Mouse (Mus musculus): Measurements from ENCODE around the gene Cyp21a1.
A peak's percentile ranks its signal among the peaks of the same experiment; 100 is the strongest.
"Not testable (repeated sequence)": the region's sequence is repeated elsewhere in the genome, so short reads cannot be mapped to it uniquely, and the experiment has no call there.

Cyp21a1 gene

DNA sequence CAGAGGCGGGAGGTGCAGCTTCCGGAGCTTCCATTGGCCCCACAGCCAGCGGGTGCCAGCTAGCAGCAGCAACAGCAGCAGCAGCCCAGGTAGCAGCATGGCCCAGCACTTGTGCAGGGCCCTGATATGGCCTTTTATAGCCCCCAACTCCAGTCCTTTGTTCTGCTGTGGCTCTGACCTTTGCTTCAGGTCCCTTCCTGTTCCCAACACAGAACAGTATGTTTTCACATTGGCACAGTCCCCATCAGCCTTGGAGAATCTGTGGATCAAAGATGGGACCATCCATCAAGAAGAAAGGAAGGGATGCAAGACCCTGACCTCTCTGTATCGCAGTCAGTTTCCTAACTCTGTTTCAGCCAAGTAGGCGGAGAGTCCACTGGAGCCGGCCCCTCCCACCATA lies at the start of gene Cyp21a1:
Cyp21a1 (minus strand) TSS at position 261 of the 400 bp plus-strand sequence.
- not testable (repeated sequence) for DNase-seq (ENCODE audit: low spot score in 2 of 2)

DNA sequence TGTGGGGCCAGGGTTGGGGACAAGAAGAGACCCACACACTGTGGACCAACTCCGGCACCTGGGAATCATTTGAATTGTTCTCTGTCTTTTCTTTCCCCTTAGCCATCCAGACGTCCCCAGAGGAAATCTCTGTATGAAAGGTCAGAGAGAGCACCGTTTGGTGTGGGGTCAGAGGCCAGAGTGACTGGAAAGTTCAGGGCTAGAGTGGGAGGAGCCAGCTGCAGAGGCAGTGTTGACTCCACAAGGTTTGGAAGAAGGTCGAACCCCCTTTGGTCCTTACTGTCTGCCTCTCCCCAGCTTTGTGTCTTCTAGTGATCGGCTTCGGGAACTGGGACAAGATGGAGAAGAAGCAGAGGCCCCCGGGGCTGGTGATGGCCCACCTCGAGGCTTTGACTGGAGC lies 49.1 kb upstream of the Cyp21a1 start:
- DNase-seq (ENCODE audit: low spot score in 2 of 2) = peak in 1 of 2 experiments; percentile 18

DNA sequence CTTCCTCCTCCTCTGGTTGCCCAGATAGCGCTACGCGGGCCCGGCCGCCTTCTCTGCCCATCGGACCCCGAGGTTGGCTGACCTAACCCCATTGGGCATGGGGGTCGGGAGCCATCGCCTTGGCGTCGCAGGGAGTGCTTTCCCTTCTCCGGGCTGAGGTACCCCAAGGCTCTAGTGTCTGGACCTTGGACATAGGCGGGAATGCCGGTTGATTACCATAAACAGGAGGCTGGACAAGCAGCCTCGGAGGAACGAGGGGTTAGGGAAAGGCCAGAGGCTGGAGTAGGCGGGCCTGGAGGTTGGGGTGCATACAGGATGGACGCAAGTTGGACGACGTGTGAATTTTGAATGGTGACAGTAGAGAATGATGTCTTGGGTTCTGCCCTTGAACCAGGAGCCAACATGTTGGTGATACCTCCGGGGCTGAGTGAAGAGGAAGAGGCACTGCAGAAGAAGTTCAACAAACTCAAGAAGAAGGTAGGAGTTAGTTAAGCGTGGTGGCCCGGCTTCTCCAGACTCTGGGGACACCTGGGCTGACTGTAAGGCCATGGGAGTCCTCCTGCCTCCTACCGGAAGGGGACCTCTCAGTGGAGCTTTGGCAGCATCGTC lies 46.3 kb upstream of the Cyp21a1 start:
- DNase-seq (ENCODE audit: low spot score in 2 of 2) = no peak

- DNase-seq (ENCODE audit: low spot score in 2 of 2) = peak; percentile 99
These were observed 45.6 kb upstream of the Cyp21a1 start, which contains the start of the genes Skiv2l and Nelfe for GRCm38 (mm10) chr17:34849722-34850516. Gene Skiv2l (minus strand): TSS chr17:34850210. Gene Nelfe (plus strand): TSS chr17:34850391.

DNA sequence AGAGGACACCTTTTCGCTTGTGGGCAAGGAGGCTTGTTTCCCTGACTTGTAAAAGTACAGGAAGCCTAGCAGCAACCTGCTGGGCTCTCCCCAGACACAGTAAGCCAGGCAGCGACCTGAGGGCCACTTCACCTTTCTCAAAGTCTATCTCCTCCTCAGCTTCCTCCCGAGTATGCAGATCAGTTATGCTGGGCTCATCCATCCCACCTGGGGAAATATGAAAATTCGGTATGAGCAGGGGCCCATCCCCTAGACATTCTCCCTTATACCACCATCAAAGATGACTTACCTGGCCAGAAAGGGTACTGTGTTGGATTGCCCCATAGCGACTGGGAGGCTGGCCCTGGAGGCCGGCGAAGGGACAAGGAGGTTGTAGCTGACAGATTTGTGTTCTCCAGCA lies 43.3 kb upstream of the Cyp21a1 start:
- peak in 1 of 2 experiments; percentile 14 for DNase-seq (ENCODE audit: low spot score in 2 of 2)

GRCm38 (mm10) chr17:34847192-34847591 lies 42.8 kb upstream of the Cyp21a1 start:
- DNase-seq (ENCODE audit: low spot score in 2 of 2) = peak in 1 of 2 experiments; percentile 13

DNA sequence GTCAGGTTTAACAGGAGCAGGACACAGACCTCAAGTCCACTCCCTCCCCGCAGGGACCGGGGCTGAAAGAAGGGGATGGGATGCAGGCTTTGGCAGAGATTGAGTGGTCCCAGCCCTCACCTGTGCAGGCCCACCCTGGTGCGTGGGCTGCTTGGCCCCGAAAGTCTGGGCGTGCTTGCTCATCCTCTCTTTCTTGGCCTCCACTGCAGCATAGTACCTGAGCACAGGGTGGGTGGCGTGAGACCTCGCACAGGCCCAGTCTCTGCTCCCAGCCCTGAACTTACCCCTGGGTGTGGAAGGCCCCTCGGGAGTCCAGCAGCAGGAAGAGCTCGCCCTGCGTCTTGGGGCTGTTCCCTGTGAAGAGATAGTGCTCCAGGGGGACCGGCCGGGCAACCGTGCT lies 40.5 kb upstream of the Cyp21a1 start:
- DNase-seq (ENCODE audit: low spot score in 2 of 2) = peak in 1 of 2 experiments; percentile 17

DNA sequence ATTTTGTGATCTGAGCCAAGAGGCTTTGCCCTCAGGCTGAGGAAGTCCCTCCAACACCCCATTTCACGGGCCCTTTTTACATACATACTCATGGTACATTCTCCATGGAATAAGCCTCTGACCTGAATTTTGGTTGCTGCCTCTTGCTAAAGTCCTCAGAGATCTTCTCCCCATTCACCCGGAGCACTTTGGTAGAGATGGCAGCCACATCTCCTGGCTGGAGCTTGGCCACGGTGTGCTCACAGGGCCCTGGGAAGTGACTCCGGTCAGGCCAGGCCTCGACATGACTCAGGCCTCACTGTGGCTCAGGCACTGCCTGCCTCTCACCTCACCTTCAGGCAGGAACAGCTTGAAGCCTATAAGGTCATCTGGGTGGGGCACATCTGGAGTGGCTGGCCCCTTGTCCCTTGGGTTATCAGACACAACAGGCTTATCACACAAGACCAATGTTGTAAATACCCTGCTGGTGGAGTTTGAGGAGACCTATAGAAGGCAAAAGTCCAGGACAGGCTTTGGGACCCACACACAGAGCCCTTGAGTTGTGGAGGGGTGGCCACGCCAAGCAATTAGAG lies 36.5 kb upstream of the Cyp21a1 start:
- no peak for DNase-seq (ENCODE audit: low spot score in 2 of 2)

GRCm38 (mm10) chr17:34838785-34839184 lies 34.4 kb upstream of the Cyp21a1 start:
- no peak for DNase-seq (ENCODE audit: low spot score in 2 of 2)

DNA sequence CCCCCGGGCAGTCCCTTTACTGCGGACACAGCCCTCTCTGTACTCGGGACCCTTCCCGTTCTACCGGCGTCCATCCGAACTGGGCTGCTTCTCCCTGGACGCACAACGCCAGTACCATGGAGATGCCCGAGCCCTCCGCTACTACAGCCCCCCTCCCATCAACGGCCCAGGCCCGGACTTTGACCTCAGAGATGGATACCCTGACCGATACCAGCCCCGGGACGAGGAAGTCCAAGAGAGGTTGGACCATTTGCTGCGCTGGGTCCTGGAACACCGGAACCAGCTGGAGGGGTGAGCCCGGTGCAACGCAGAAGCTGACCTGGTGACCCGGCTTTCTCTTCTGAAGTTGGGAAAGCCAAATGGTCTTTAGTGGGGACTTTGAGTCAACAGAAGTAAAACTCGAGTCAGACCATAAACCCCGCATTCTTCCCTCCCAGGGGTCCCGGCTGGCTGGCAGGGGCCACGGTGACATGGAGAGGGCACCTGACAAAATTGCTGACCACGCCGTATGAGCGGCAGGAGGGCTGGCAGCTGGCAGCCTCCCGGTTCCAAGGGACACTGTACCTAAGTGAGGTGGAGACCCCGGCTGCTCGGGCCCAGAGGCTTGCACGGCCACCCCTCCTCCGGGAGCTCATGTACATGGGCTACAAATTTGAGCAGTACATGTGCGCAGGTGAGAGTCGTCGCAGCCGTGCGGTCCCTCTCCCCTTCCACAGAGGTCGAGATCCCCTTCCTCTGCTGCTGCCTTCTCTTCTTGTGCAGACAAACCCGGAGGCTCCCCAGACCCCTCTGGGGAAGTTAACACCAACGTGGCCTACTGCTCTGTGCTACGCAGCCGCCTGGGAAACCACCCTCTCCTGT lies 33.3 kb upstream of the Cyp21a1 start:
- DNase-seq (ENCODE audit: low spot score in 2 of 2) = peak in 1 of 2 experiments; percentile 47

DNA sequence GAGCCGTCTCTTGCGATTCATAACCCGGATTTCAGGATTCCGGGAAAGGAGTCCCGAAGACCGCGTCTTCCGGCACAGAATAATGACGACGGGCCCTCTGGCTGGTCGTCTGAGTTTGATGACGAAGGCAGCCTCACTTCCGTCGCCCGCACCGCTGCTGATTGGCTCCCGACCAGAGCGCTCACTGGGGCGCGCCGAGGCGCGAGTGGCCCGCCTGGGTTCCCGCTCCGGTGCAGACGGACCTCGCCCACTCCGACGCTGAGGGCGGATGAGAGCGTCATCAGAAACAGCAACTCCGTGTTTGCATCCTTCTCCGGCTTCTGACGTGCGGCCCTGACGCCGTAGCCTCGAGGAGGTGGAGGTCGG lies 32.5 kb upstream of the Cyp21a1 start, which contains the start of the genes Stk19 and Dxo:
Stk19 (minus strand) TSS at position 90 of the 366 bp plus-strand sequence.
Dxo (plus strand) TSS at position 164 of the 366 bp plus-strand sequence.
- peak; percentile 98 to 99 for DNase-seq (ENCODE audit: low spot score in 2 of 2)

DNA sequence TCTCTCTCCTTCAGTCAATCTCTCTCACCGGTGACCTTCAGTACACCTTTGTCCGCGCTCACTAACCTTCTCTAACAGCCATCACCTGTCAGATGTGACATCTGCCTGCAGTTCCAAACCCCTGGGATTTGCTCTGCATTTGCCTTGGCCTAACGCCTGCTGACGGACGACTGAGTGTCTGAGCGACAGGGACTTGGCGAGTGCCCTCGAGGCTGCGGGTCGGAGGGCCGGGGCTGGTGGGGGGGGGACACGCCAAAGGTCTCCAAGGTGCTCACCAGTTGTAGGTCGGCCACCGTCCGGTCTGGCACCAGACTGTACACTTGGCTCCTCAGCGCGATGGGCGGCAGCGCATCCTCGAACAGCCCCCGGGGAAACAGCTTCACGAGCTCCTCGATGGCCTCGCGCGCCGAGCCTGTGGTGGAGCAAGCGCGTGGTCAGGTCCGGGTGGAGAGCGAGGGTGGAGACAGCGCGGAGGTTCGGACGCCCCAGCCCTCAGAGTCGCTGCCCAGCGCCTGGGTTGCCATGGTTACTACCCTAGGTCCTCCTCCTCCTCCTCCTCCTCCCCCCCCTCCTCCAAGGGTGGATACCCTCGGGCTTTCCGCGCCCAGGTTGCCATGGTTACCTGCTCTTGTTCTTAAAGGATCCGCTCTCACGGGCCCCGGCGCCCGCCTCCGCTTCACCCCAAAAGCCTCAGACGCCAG lies 31.9 kb upstream of the Cyp21a1 start:
- DNase-seq (ENCODE audit: low spot score in 2 of 2) = no peak

GRCm38 (mm10) chr17:34830776-34831175 lies 26.4 kb upstream of the Cyp21a1 start:
- not testable (repeated sequence) for DNase-seq (ENCODE audit: low spot score in 2 of 2)

- no peak for DNase-seq (ENCODE audit: low spot score in 2 of 2)
These were observed 10.5 kb upstream of the Cyp21a1 start for GRCm38 (mm10) chr17:34814818-34815370.

- not testable (repeated sequence) for DNase-seq (ENCODE audit: low spot score in 2 of 2)
These were observed 9.4 kb upstream of the Cyp21a1 start for GRCm38 (mm10) chr17:34813747-34814146.

GRCm38 (mm10) chr17:34811275-34811674 lies 6.9 kb upstream of the Cyp21a1 start:
- DNase-seq (ENCODE audit: low spot score in 2 of 2) = no peak

DNA sequence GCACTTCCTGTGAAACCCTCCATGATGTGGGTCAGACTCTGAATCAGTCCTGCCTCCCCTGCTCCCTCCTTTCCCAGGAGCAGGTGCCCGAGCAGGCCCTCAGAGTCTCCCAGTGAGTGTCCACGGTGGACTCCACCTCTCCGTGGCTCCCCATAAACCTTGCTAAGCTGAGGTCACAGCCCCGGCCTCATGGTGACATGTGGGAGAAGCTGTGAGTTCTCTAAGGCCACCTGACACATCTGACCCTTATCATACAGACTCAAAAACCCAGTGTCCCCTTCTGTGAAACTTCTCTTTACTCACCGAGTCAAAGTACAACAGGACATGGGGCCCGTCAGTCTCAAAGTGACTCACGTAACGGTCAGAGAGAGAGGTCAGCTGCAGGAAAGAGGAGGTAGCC lies 6.5 kb upstream of the Cyp21a1 start:
- DNase-seq (ENCODE audit: low spot score in 2 of 2) = not testable (repeated sequence)

DNA sequence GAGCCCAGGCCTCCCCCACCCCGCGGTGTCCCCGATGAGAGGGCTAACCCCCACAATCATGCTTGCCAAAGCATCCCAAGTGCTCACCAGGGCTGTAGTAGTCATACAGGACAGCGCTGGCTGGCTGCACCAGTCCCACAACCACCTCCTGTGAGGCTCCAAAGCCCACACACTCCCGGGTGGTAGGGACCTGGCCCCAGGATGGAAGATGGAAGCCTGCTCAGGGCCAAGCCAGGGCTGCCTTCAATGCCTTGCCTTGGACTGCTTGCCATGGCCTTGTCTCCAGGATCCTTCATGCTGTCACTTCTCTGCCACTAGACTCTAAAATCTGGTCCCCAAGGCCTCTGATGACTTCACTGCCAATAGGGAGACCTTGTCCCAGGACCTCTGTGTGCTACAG lies 6.0 kb upstream of the Cyp21a1 start:
- not testable (repeated sequence) for DNase-seq (ENCODE audit: low spot score in 2 of 2)

- DNase-seq (ENCODE audit: low spot score in 2 of 2) = no peak
These were observed 4.3 kb upstream of the Cyp21a1 start for GRCm38 (mm10) chr17:34808599-34809205.

DNA sequence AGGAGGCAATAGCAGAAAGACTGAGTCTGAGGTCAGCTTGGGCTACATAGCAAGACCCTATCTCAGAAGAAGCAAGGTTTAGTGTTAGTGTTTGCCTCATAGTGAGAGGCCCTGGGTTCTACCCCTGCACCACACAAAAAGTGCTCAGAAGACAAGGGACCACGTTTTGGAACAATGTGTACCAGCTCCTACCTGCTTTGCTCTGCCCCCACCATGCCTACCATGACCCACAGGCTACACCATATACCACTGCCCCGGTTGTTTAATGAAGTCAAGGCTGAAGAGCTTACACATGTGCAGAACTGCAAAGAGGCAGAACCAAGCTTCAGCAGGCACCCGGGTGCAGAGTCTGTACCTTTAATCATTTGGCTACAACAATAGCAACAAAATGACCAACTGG lies 2.8 kb upstream of the Cyp21a1 start:
- no peak for DNase-seq (ENCODE audit: low spot score in 2 of 2)

Measured in right cerebral cortex, postnatal 10 days (tissue).